Mouse (Mus musculus): ENCODE measurements around the gene BC005537. TPM values are rescaled to one million over a fixed set of nuclear protein-coding genes. Genes with fewer than 3 reads are reported as not detected.
"Not testable (repeated sequence)": the region's sequence is repeated elsewhere in the genome, so short reads cannot be mapped to it uniquely, and the experiment has no call there.

Gene BC005537
- 100 to 1,000 TPM; 162 to 176 TPM for total RNA-seq (2021)

GRCm38 (mm10) chr13:24801308-24801921 lies at the start of gene BC005537:
Gene BC005537, plus strand, starts transcription at chr13:24801657.
- DNase-seq, result peak; percentile 36 to 49

DNA sequence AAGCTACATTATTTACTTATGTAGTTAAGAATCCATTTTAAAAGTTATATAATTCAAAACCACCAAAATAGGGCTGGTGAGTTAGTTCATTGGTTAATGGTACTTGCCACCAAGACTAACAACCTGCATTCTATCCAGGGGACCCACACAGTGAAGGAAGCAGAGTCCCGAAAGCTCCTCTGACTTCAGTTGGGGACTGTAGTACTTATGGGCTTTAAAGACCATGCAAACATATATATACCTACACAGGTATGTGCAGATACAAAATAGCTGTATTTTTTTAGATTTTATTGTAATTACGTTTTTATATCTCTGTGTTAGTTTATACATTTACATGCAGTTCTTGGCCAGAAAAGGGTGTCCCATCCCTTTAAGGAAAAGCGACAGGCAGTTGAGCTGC lies 44.7 kb upstream of the BC005537 start:
- no peak for DNase-seq

DNA sequence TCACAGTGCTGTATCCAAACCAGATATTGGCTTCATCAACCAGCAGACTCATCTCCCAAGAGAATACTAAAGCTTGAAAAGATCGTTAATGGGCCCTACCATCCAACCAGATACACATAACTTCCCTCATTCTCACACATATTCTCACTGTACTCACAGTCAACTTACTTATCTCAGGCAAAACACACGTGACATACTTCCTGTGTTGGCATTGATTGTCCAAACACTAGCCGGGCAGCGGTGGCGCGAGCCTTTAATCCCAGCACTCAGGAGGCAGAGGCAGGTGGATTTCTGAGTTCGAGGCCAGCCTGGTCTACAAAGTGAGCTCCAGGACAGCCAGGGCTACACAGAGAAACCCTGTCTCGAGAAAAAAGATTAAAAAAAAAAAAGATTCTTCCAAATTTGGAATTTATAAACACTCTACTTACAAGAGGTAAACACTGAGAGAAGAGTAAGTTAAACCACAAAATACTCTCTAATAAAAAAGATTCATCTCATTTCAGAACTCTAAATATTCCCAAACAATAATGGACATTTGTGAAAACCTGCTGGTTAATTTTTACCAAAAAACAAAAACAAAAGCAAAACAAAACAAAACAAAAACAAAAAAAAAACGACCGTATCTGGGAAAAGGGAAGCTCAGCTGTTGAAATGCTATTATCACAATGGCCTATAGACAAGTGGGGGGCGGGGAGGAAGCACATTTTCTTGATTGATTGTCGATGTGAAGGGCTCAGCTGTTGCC lies 43.5 kb upstream of the BC005537 start:
- no peak for DNase-seq

DNA sequence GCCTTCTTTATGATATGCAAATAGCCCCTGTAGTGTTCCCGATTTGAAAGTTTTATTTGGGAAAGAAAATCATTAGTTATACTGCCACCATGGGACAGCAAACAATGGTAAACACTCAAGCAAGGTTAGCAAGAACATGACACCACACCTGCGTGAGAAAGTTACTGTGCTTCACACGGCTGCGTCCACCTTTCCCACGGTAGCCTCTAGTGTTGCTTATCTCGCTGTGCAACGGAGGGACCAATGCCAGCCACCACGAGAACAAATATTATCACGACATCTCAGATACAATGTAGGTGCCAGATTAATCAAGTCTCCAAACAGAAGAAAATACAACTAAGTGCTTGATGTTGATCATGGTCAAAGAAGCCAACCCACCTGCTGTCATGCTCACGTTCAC lies 42.0 kb upstream of the BC005537 start:
- DNase-seq, result no peak

DNA sequence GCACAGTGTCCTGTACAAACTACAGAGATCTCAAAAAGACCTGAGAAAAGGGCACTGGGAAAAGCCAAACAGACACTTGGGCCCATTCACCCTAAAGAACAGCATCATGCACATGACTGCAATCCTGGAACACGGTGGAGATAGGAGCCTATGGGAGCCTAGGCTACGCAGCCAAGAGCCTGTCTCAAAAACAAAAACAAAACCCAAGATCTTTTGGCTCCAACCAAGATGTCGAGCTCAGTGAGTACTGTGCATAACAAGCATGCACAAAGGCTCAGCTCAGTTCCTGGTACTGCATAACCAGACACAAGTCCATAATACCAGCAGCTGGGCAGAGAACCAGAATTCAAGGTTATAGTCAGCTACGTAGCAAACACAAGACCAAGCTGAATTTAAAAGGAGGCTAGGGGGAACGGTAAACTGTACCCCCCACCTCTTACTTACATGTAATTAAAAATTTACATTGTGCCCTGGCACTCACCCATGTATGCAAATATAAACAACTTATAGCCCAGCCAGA lies 41.0 kb upstream of the BC005537 start:
- DNase-seq, result no peak

DNA sequence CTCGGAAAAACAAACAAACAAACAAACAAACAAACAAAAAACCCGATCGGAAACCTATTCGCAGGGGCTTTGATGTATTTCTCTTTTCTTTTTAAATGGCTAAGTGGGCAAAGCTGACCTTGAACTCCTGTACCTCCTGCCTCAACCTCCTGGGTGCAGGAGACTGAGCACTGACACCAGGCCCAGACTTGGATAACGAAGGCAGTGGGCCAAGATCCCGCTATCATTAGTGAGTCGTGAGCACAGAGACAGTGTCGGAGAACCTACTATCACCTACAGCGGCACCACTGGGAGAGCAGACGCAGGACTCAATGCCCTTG lies 40.4 kb upstream of the BC005537 start:
- DNase-seq, result no peak

GRCm38 (mm10) chr13:24761403-24762227 lies 39.8 kb upstream of the BC005537 start, which contains the start of gene Gmnn:
Gene Gmnn, minus strand, starts transcription at chr13:24761923.
- DNase-seq, result peak; percentile 74 to 77

DNA sequence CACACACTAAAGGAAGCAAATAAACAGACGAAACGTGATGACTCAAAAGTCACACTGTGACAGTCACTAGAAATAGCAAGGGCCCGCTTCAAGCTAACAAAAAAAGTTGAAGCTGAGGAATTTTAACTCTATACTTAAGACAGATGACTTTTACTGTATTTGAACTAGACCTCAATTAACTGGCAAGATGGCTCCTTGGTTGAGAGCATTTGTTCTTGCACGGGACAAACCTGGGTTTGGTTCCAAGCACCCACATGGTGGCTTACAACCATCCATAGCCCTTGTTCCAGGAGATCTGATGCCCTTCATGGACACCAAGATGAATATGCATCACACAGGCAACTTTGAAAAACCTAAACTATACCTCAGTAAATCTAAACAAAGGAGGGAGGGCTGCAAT lies 39.2 kb upstream of the BC005537 start:
- no peak for DNase-seq

GRCm38 (mm10) chr13:24767809-24768208 lies 33.6 kb upstream of the BC005537 start:
- DNase-seq, result not testable (repeated sequence)

GRCm38 (mm10) chr13:24771482-24771881 lies 30.0 kb upstream of the BC005537 start:
- DNase-seq, result not testable (repeated sequence)

- DNase-seq, result peak in 1 of 2 experiments; percentile 25
Measured at GRCm38 (mm10) chr13:24776146-24776844, 25.2 kb upstream of the BC005537 start.

GRCm38 (mm10) chr13:24778026-24778425 lies 23.4 kb upstream of the BC005537 start:
- no peak for DNase-seq

- no peak for DNase-seq
Measured at GRCm38 (mm10) chr13:24778706-24779380, 22.6 kb upstream of the BC005537 start.

DNA sequence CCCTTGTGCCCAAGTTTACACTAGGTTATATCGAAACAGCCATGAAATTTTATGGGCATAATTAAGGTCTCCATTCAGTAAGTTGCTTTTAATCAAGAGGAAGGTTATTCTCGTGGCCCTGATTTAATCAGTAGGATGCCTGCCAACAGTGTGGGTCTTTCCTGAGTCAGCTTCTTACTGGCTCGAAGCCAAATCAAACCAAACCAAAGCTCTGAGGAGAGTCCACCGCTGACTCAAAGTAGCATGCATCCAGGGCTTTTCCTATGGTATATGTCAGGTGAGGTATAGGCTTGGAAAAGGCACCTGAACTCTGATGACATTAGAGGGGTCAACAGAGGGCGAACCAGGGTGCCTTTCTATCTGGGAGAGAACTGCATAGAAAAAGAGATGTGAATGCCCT lies 19.5 kb upstream of the BC005537 start:
- no peak for DNase-seq

GRCm38 (mm10) chr13:24786014-24786490 lies 15.4 kb upstream of the BC005537 start:
- no peak for DNase-seq

DNA sequence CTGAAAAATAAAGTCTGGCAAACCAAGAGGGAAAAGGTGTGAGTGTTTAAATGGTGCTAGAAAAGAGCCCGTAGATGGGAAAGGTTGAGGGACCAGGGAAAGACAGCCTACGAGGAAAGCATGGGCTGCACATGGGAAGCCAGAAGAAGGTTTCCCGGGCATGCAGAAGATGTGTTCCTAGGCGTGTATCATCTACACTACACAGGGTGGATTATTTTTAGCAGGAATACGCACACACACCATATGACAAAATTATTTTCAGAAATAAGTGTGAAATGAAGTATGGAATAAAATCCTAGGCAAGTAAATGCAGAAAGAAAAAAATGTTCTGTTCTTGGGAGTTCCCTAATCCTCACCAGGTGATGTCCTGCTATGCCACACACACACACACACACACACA lies 14.0 kb upstream of the BC005537 start:
- no peak for DNase-seq

GRCm38 (mm10) chr13:24791349-24791748 lies 10.1 kb upstream of the BC005537 start:
- DNase-seq, result no peak

DNA sequence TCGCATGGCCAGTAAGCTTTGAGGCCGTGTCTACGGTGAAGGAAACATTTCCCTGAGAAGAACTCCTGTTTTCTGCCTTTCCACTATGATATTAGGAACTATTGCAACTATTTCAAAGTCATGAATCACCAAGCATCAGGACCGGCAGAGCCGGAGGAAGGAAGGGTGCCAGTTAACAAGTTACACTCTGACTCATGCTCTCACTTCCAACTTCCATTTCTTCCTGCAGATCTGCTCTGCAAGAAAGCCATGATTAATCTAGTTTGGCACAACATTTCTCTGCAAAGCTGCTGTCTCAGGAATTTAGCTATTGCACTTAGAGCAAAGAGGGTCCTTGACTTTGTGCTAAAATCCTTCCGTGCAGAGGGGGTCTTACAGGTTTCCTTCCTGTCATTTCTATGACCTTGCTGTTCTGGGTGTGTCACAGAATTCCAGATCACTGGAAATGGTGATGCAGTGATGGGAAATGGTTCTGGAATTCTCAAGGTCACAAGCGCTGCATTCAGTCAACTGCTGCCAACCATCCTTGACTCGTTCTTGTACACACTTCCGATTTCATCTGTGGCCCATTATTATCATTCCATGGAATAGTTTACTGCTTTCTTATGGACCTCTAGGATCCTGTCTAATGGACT lies 8.9 kb upstream of the BC005537 start:
- no peak for DNase-seq

- DNase-seq, result no peak
Measured at GRCm38 (mm10) chr13:24798686-24799085, 2.8 kb upstream of the BC005537 start.

GRCm38 (mm10) chr13:24799378-24799777 lies 2.1 kb upstream of the BC005537 start:
- DNase-seq, result no peak
